Mouse (Mus musculus) testis, adult 2 months (tissue): ENCODE results near the gene Adam26a.
"Not testable (repeated sequence)": the region's sequence is repeated elsewhere in the genome, so short reads cannot be mapped to it uniquely, and the experiment has no call there.

Experiments
- CTCF ChIP-seq: fragments of 200-500 bp; IDR thresholded peaks from 2 replicates; pipeline ENCODE4 v1.5.1; 2012; ENCODE audit warnings: low read depth, mild to moderate bottlenecking, inconsistent platforms, low read length, moderate library complexity; ENCODE audit not compliant: control insufficient read depth, insufficient read depth, insufficient replicate concordance
- POLR2A ChIP-seq: fragments of 200-500 bp; IDR thresholded peaks from 2 replicates; pipeline ENCODE4 v1.6.1; 2012; ENCODE audit warnings: low read depth, mild to moderate bottlenecking, inconsistent platforms, low read length, moderate library complexity; ENCODE audit not compliant: control insufficient read depth

DNA sequence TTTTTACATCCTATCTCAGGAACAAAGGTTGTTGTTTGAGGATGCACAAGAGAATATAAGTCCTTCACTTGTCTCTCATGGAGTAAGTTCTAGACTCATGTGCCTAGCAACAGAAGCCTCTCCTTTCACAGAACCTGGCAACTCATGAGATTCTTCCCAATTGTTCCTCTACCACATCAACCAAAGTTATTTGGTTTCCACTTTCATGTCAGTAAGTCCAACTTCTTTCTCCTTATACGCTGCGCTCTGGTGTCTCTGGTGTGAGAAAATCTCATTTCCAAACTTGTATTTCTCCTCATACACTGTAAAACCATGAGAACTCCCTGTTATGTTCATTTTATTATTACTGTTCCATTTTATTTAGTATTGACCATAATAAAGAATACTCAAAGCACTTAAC lies at the start of gene Adam26a:
- TF ChIP-seq CTCF, POLR2A: not testable (repeated sequence)
